In the genomic region with DNA sequence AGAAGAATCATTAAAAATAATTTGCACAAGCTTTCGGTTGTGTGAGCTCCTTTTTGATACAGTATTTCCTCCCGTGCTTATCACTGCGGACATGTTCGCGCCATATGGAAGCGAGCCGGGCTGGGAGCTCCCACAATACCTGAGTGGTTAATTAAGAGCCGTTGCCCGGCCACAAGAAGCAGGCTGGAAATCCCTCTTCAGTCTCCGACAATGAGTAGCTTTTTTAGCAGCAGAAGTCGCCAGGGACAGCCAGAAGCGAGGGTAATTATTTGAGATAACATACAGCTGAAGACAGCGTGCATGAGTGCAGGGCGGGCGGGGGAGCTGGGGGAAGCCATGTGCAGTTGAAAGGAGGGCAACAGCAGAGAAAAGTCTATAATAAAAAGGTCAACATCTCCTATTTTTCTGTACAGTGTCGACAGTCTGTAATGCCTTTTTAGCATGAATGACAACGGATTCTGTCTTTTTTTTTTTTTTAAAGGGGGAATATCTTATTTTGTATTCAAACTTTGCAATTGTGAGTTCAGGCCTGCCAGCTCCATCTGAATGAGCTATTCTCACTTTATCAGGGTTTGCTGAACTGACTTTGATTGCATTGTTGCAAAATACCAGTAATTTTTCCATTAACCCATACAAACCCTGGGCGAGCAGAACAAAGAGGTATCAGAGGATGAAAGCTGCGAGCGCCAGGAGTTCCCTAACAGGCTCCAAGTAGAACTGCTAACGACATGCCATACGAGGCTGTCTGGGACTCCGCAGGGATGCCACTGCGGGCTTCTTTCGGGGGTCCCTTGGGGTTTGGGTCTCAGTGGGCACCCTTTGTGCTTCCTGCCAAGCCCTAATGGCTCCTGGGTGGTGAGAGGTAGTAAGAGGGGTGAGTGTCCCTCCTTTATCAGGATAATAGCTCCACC, we compare ENCODE assay signal across 8 mouse cellular contexts.
DNase-seq lines count a peak whose midpoint lies in the region; ATAC-seq and TF ChIP-seq lines count a peak whose summit lies in the region.

No protein-coding gene starts in this region.

- intact Hi-C loops in gastrocnemius, adult 2 months (cut with DNase I) = no loop called here

- H3K27ac ChIP-seq in kidney, embryonic 14.5 days (ENCODE audit: low read depth, low read length) = no peak overlapping the region
- no peak overlapping the region for H3K27ac ChIP-seq in limb, embryonic 10.5 days
- no peak overlapping the region for H3K27ac ChIP-seq in neural tube, embryonic 14.5 days (ENCODE audit: low read depth, low read length)
- H3K27ac ChIP-seq in gastrocnemius, adult 2 months = no peak overlapping the region

- H3K36me3 ChIP-seq in kidney, embryonic 14.5 days (ENCODE audit: control insufficient read depth, insufficient read depth, low read length) = no peaks in the 10 kb centered on the region
- H3K36me3 ChIP-seq in limb, embryonic 10.5 days = no peaks in the 10 kb centered on the region
- no peaks in the 10 kb centered on the region for H3K36me3 ChIP-seq in neural tube, embryonic 14.5 days (ENCODE audit: control insufficient read depth, insufficient read depth, low read length)

- ATAC-seq in kidney, embryonic 14.5 days (ENCODE audit: low FRiP score, low TSS enrichment) = no peak
- no peak for ATAC-seq in neural tube, embryonic 14.5 days (ENCODE audit: low read depth)
- ATAC-seq in CD4-positive, CD25-positive, alpha-beta regulatory T cell, adult 4 months = no peak

- H3K9ac ChIP-seq in kidney, embryonic 14.5 days (ENCODE audit: low read depth, low read length) = no peak overlapping the region
- H3K9ac ChIP-seq in neural tube, embryonic 14.5 days (replicated peaks; ENCODE audit: low read depth, low read length) = no peak overlapping the region

- peak; percentile 44 to 61 for DNase-seq in kidney, postnatal 4 days
- peak; percentile 24 for DNase-seq in heart, adult 8-10 months (ENCODE audit: low spot score)
- peak; percentile 50 for DNase-seq in limb, embryonic 10.5 days (ENCODE audit: low spot score)
- no peak for DNase-seq in gastrocnemius, adult 2 months
- DNase-seq in adrenal gland, adult 8-10 months = no peak

- no peak overlapping the region for H3K4me2 ChIP-seq in kidney, embryonic 14.5 days (replicated peaks; ENCODE audit: low read depth, low read length)
- peak overlapping the region; percentile 42 for H3K4me2 ChIP-seq in neural tube, embryonic 14.5 days (ENCODE audit: low read depth, low read length)

- no peaks in the 10 kb centered on the region; the same call in 1 of the 2 replicates for H3K9me3 ChIP-seq in kidney, embryonic 14.5 days (ENCODE audit: control insufficient read depth, low read length)
- 0 out of 2 replicates have a peak, but pooled peaks cover 2% of the 10 kb centered on the region for H3K9me3 ChIP-seq in limb, embryonic 10.5 days (replicated peaks)
- no peaks in the 10 kb centered on the region for H3K9me3 ChIP-seq in neural tube, embryonic 14.5 days (ENCODE audit: control insufficient read depth, low read length)

- peaks cover 33% of the 10 kb centered on the region for H3K27me3 ChIP-seq in kidney, embryonic 14.5 days (ENCODE audit: control insufficient read depth, insufficient read depth, low read length)
- peaks cover 100% of the 10 kb centered on the region for H3K27me3 ChIP-seq in limb, embryonic 10.5 days (ENCODE audit: low read depth, poor library complexity, severe bottlenecking)
- H3K27me3 ChIP-seq in neural tube, embryonic 14.5 days (ENCODE audit: control insufficient read depth, insufficient read depth, low read length) = no peaks in the 10 kb centered on the region

- 54% methylated on average over 25 of the region's 25 CpGs for WGBS in kidney, embryonic 14.5 days
- whole genome bisulfite sequencing in limb, embryonic 10.5 days = 56% methylated on average over 25 of the region's 25 CpGs
- WGBS in neural tube, embryonic 14.5 days = 18% methylated on average over 25 of the region's 25 CpGs

- TF ChIP-seq CTCF in gastrocnemius, adult 2 months (IDR thresholded peaks at IDR 0.05) = no peak

- H3K4me1 ChIP-seq in kidney, embryonic 14.5 days (ENCODE audit: control insufficient read depth, insufficient read depth, low read length) = peaks cover 3% of the 10 kb centered on the region; the same call in 1 of the 2 replicates
- peaks cover 65% of the 10 kb centered on the region for H3K4me1 ChIP-seq in limb, embryonic 10.5 days
- H3K4me1 ChIP-seq in neural tube, embryonic 14.5 days (ENCODE audit: control insufficient read depth, insufficient read depth, low read length) = peaks cover 28% of the 10 kb centered on the region

- no peak overlapping the region for H3K4me3 ChIP-seq in kidney, embryonic 14.5 days (ENCODE audit: low read length)
- H3K4me3 ChIP-seq in limb, embryonic 10.5 days = no peak overlapping the region
- H3K4me3 ChIP-seq in neural tube, embryonic 14.5 days (ENCODE audit: low read depth, low read length) = no peak overlapping the region
- H3K4me3 ChIP-seq in gastrocnemius, adult 2 months = no peak overlapping the region

Comparison
In these comparisons a context has a peak if more than half of its experiments do, and no peak if none do; other contexts are left out.
1. DNase-seq: peak in kidney, postnatal 4 days (2 of 2), heart, adult 8-10 months (single experiment) and limb, embryonic 10.5 days (single experiment); none in gastrocnemius, adult 2 months (single experiment) and adrenal gland, adult 8-10 months (single experiment).